22 mouse cellular contexts compared by ENCODE assay signal in genomic region chrX:110837450-110837849, GRCm38 (mm10). TPM values are rescaled to one million over a fixed set of nuclear protein-coding genes. Genes with fewer than 3 reads are reported as not detected.
"Had no signal": no experiment of that assay in that cellular context is flagged by ENCODE, and none has a peak within 500 bp of the region (broad histone marks: within the 10 kb centered on the region; RNA-seq: fewer than 3 reads in every experiment).

No protein-coding gene starts in this region.

- H3K4me3 ChIP-seq: limb, embryonic 10.5 days; limb, embryonic 13.5 days; liver, embryonic 12.5 days; liver, embryonic 15.5 days; lung, embryonic 15.5 days; midbrain, embryonic 13.5 days had no signal

- H3K9ac ChIP-seq: limb, embryonic 13.5 days; liver, embryonic 12.5 days; liver, embryonic 15.5 days; lung, embryonic 15.5 days; midbrain, embryonic 13.5 days had no signal

- H3K36me3 ChIP-seq: limb, embryonic 10.5 days; limb, embryonic 13.5 days; liver, embryonic 12.5 days; liver, embryonic 15.5 days; lung, embryonic 15.5 days; midbrain, embryonic 13.5 days had no signal

- H3K27ac ChIP-seq: kidney, postnatal 0 days; limb, embryonic 10.5 days; limb, embryonic 13.5 days; liver, embryonic 12.5 days; liver, embryonic 15.5 days; lung, embryonic 15.5 days; midbrain, embryonic 13.5 days had no signal

- ATAC-seq: intestine, postnatal 0 days; liver, embryonic 12.5 days; midbrain, embryonic 13.5 days had no signal

- H3K4me1 ChIP-seq: limb, embryonic 10.5 days; limb, embryonic 13.5 days; liver, embryonic 12.5 days; liver, embryonic 15.5 days; lung, embryonic 15.5 days; midbrain, embryonic 13.5 days had no signal

- H3K9me3 ChIP-seq: limb, embryonic 10.5 days; limb, embryonic 13.5 days; liver, embryonic 12.5 days; liver, embryonic 15.5 days; lung, embryonic 15.5 days; midbrain, embryonic 13.5 days had no signal

- DNase-seq: kidney, adult 2 months; kidney, postnatal 25 days; liver; lung, adult 18-20 months; lung, postnatal 10 days; lung, postnatal 4 days; thymus, adult 18-20 months; thymus, postnatal 36 days had no signal

- H3K27me3 ChIP-seq: limb, embryonic 13.5 days; liver, embryonic 12.5 days; liver, embryonic 15.5 days; lung, embryonic 15.5 days; midbrain, embryonic 13.5 days had no signal

- H3K4me2 ChIP-seq: limb, embryonic 13.5 days; liver, embryonic 12.5 days; liver, embryonic 15.5 days; lung, embryonic 15.5 days; midbrain, embryonic 13.5 days had no signal

RNA-seq across cellular contexts. Expression of gene Pou3f4, which starts 23.4 kb away (rescaled TPM):
- total RNA-seq: megakaryocyte progenitor cell, adult 5-6 weeks; megakaryocyte-erythroid progenitor cell, adult 5-6 weeks had no signal
- polyA plus RNA-seq: kidney, adult 2 months; large intestine, adult 2 months; liver, embryonic 12.5 days; liver, embryonic 15.5 days; small intestine, adult 2 months; spleen, adult 2 months; testis, adult 2 months had no signal
